Mouse (Mus musculus): ENCODE measurements around the gene Trpc3.
"Not testable (repeated sequence)": the region's sequence is repeated elsewhere in the genome, so short reads cannot be mapped to it uniquely, and the experiment has no call there.

Trpc3 gene

GRCm38 (mm10) chr3:36618181-36618580 lies 71.8 kb downstream of the Trpc3 start:
- H3K4me1 ChIP-seq (replicated peaks; ENCODE audit: low read depth, low read length): no peaks in the 10 kb centered on the region
- no peaks in the 10 kb centered on the region for H3K9me3 ChIP-seq (ENCODE audit: low read length)
- H3K27me3 ChIP-seq (ENCODE audit: insufficient read depth, low read length): no peaks in the 10 kb centered on the region; the same call in 1 of the 2 replicates
- TF ChIP-seq NANOG (IDR thresholded peaks at IDR 0.05; ENCODE audit: borderline replicate concordance, low read length) (no peak), CTCF (conservative IDR thresholded peaks at IDR 0.05; ENCODE audit: low read length) (no peak), POU5F1 (IDR thresholded peaks at IDR 0.05; ENCODE audit: borderline replicate concordance, low read length) (no peak)
- H3K4me3 ChIP-seq (replicated peaks; ENCODE audit: low read length): no peak overlapping the region
- H3K36me3 ChIP-seq (ENCODE audit: insufficient read depth, low read length): no peaks in the 10 kb centered on the region

- TF ChIP-seq POU5F1 (IDR thresholded peaks at IDR 0.05; ENCODE audit: borderline replicate concordance, low read length) (no peak), NANOG (IDR thresholded peaks at IDR 0.05; ENCODE audit: borderline replicate concordance, low read length) (no peak), CTCF (conservative IDR thresholded peaks at IDR 0.05; ENCODE audit: low read length) (no peak)
- peaks cover 3% of the 10 kb centered on the region; the same call in 1 of the 2 replicates for H3K27me3 ChIP-seq (ENCODE audit: insufficient read depth, low read length)
- H3K9me3 ChIP-seq (ENCODE audit: low read length): no peaks in the 10 kb centered on the region
- H3K4me1 ChIP-seq (replicated peaks; ENCODE audit: low read depth, low read length): peaks cover 4% of the 10 kb centered on the region; the same call in 1 of the 2 replicates
- H3K36me3 ChIP-seq (ENCODE audit: insufficient read depth, low read length): no peaks in the 10 kb centered on the region
- H3K4me3 ChIP-seq (replicated peaks; ENCODE audit: low read length): no peak overlapping the region
Measured at GRCm38 (mm10) chr3:36613908-36614255, 76.1 kb downstream of the Trpc3 start.

DNA sequence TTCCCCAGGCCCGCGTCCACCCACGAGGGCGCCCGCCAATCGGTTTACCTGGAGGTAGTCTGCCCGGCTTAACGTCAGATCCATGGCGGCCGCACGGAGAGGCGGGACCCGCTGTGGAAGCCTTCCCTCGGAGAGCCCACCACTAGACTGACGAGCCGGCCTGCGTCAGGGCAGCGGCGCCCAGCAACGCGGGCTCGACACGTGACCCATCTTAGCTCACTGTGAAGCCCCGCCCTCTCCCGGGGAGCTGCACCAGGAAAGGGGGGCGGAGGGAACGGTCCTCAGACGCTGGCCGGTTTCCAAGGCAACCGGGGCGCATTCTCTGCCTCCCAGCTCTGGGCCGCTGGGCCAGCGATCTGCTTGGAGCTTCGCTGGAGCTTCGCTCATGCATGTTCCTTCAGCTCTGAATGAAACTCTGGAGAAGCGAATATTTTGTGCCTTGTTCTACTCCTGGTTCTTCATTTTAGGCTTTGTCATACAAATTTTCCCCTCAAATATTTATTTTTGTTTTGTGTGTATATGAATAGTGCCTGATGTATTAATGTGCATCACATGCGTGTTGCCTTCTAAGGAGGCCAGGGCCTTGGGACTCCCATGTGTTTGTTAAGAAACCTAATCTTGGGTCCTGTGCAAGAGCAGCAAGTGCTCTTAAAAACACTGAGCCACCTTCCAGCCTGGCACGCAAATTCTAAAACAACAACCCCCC lies 76.6 kb downstream of the Trpc3 start, which contains the start of gene Bbs7:
Bbs7 (minus strand) TSS at position 276 of the 706 bp plus-strand sequence.
- TF ChIP-seq NANOG (IDR thresholded peaks at IDR 0.05; ENCODE audit: borderline replicate concordance, low read length) (no peak), CTCF (conservative IDR thresholded peaks at IDR 0.05; ENCODE audit: low read length) (no peak), POU5F1 (IDR thresholded peaks at IDR 0.05; ENCODE audit: borderline replicate concordance, low read length) (no peak)
- Histone ChIP-seq H3K36me3 (ENCODE audit: insufficient read depth, low read length) (no peaks in the 10 kb centered on the region), H3K27me3 (ENCODE audit: insufficient read depth, low read length) (peaks cover 3% of the 10 kb centered on the region; the same call in 1 of the 2 replicates), H3K4me3 (replicated peaks; ENCODE audit: low read length) (peak within 1 kb of the TSS; percentile 82), H3K9me3 (ENCODE audit: low read length) (no peaks in the 10 kb centered on the region), H3K4me1 (replicated peaks; ENCODE audit: low read depth, low read length) (peaks cover 4% of the 10 kb centered on the region; the same call in 1 of the 2 replicates)

- no peaks in the 10 kb centered on the region for H3K36me3 ChIP-seq (ENCODE audit: insufficient read depth, low read length)
- no peaks in the 10 kb centered on the region for H3K9me3 ChIP-seq (ENCODE audit: low read length)
- peaks cover 3% of the 10 kb centered on the region; the same call in 1 of the 2 replicates for H3K27me3 ChIP-seq (ENCODE audit: insufficient read depth, low read length)
- H3K4me1 ChIP-seq (replicated peaks; ENCODE audit: low read depth, low read length): peaks cover 4% of the 10 kb centered on the region; the same call in 1 of the 2 replicates
- no peak for TF ChIP-seq NANOG (IDR thresholded peaks at IDR 0.05; ENCODE audit: borderline replicate concordance, low read length)
- H3K4me3 ChIP-seq (replicated peaks; ENCODE audit: low read length): peak overlapping the region; percentile 82
Measured at GRCm38 (mm10) chr3:36612687-36613086, 77.3 kb downstream of the Trpc3 start.

GRCm38 (mm10) chr3:36605894-36606783 lies 83.8 kb downstream of the Trpc3 start:
- H3K27me3 ChIP-seq (ENCODE audit: insufficient read depth, low read length): no peaks in the 10 kb centered on the region
- no peak for TF ChIP-seq POU5F1 (IDR thresholded peaks at IDR 0.05; ENCODE audit: borderline replicate concordance, low read length)
- TF ChIP-seq NANOG (IDR thresholded peaks at IDR 0.05; ENCODE audit: borderline replicate concordance, low read length): no peak
- TF ChIP-seq CTCF (conservative IDR thresholded peaks at IDR 0.05; ENCODE audit: low read length): no peak
- H3K36me3 ChIP-seq (ENCODE audit: insufficient read depth, low read length): no peaks in the 10 kb centered on the region
- H3K4me3 ChIP-seq (replicated peaks; ENCODE audit: low read length): no peak overlapping the region
- no peaks in the 10 kb centered on the region for H3K9me3 ChIP-seq (ENCODE audit: low read length)
- no peaks in the 10 kb centered on the region for H3K4me1 ChIP-seq (replicated peaks; ENCODE audit: low read depth, low read length)

GRCm38 (mm10) chr3:36599773-36600172 lies 90.2 kb downstream of the Trpc3 start:
- H3K27me3 ChIP-seq (ENCODE audit: insufficient read depth, low read length); H3K36me3 ChIP-seq (ENCODE audit: insufficient read depth, low read length); H3K9me3 ChIP-seq (ENCODE audit: low read length); H3K4me3 ChIP-seq (replicated peaks; ENCODE audit: low read length); H3K4me1 ChIP-seq (replicated peaks; ENCODE audit: low read depth, low read length): not testable (repeated sequence)

DNA sequence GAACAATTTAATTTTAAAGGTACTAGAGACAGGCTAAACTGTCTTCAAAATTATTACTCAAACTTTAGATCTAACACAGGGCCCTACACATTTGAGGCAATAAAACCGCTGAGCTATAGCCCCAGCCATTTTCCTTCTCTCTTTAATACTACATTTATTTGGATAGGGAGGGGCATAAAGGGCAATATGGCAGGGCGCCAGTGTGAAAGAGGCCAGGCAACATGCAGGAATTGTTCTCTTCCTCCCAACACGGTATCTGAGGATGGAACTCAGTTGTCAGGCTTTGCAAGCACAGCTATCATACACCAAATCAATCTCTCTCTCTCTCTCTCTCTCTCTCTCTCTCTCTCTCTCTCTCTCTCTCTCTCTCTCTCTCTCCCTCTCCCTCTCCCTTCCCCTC lies 91.2 kb downstream of the Trpc3 start:
- no peak for TF ChIP-seq POU5F1 (IDR thresholded peaks at IDR 0.05; ENCODE audit: borderline replicate concordance, low read length)
- TF ChIP-seq CTCF (conservative IDR thresholded peaks at IDR 0.05; ENCODE audit: low read length): no peak
- no peak for TF ChIP-seq NANOG (IDR thresholded peaks at IDR 0.05; ENCODE audit: borderline replicate concordance, low read length)
- no peaks in the 10 kb centered on the region for H3K9me3 ChIP-seq (ENCODE audit: low read length)
- no peaks in the 10 kb centered on the region; the same call in 1 of the 2 replicates for H3K4me1 ChIP-seq (replicated peaks; ENCODE audit: low read depth, low read length)
- no peaks in the 10 kb centered on the region for H3K27me3 ChIP-seq (ENCODE audit: insufficient read depth, low read length)
- no peak overlapping the region for H3K4me3 ChIP-seq (replicated peaks; ENCODE audit: low read length)
- H3K36me3 ChIP-seq (ENCODE audit: insufficient read depth, low read length): no peaks in the 10 kb centered on the region

GRCm38 (mm10) chr3:36571827-36572378 lies 118.1 kb downstream of the Trpc3 start, which contains the start of gene Ccna2:
Gene Ccna2 (minus strand): TSS chr3:36572150.
- Histone ChIP-seq H3K27me3 (ENCODE audit: insufficient read depth, low read length) (no peaks in the 10 kb centered on the region), H3K4me3 (replicated peaks; ENCODE audit: low read length) (peak within 1 kb of the TSS; percentile 99), H3K4me1 (replicated peaks; ENCODE audit: low read depth, low read length) (peaks cover 22% of the 10 kb centered on the region), H3K9me3 (ENCODE audit: low read length) (no peaks in the 10 kb centered on the region), H3K36me3 (ENCODE audit: insufficient read depth, low read length) (peaks cover 39% of the 10 kb centered on the region)
- 0 out of 2 replicates have a peak, but pooled peaks have one; percentile 18 for TF ChIP-seq CTCF (conservative IDR thresholded peaks at IDR 0.05; ENCODE audit: low read length)
- no peak for TF ChIP-seq NANOG (IDR thresholded peaks at IDR 0.05; ENCODE audit: borderline replicate concordance, low read length)
